Mouse (Mus musculus) adrenal gland, postnatal 10 days (tissue): ENCODE results near the gene Nrn1l. TPM values are rescaled to one million over a fixed set of nuclear protein-coding genes. Genes with fewer than 3 reads are reported as not detected.
A peak's percentile ranks its signal among the peaks of the same experiment; 100 is the strongest.

ENCODE experiments used
- DNase-seq: peaks from one replicate; pipeline ENCODE4 v3.0.0; 2021; ENCODE audit warnings: mixed read lengths
- total RNA-seq, 2 experiments: library from RNA; stranded (reverse); gene quantifications; 2 replicates each; pipeline ENCODE4 v1.2.3; 2021

Gene Nrn1l
- total RNA-seq, 2 experiments from 2014 or later: 0.55 TPM; not detected in 1

DNA sequence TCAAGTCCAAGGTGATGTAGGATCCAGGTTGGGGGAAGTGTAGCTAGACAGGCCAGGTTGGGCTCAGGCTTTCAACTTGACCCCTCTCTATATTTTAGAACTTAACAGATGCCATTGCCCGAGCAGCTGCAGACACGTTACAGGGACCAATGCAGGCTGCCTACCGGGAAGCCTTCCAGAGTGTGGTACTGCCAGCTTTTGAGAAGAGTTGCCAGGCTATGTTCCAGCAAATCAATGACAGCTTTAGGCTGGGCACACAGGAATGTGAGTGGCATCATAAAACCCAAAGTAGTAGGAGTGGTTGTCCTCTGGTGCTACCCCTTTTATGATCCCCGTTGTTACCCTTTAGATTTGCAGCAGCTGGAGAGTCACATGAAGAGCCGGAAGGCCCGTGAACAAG lies 2.5 kb upstream of the Nrn1l start:
- DNase-seq: no peak

DNA sequence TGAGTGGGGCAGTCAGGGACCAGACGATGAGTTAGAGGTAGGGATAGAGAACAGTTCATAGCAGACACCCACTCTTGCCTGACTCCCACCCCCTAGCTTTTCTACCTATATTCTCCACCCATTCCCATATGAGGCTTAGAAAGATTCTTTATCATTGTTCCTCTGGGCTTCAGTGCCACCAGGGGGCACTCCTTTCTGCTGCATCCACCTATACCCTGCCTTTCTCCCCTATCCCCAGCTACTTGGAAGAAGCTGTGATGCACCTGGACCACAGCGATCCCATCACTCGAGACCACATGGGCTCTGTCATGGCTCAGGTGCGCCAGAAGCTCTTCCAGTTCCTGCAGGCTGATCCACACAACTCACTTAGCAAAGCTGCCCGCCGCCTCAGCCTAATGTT lies 935 bp upstream of the Nrn1l start:
- peak; percentile 48 for DNase-seq

GRCm38 (mm10) chr8:105897801-105898480 lies 4.6 kb downstream of the Nrn1l start:
- no peak for DNase-seq

GRCm38 (mm10) chr8:105900180-105900940 lies 7.0 kb downstream of the Nrn1l start, which contains the start of gene Pskh1:
TSS of gene Pskh1 (plus strand) at chr8:105900441.
- peak; percentile 97 for DNase-seq

DNA sequence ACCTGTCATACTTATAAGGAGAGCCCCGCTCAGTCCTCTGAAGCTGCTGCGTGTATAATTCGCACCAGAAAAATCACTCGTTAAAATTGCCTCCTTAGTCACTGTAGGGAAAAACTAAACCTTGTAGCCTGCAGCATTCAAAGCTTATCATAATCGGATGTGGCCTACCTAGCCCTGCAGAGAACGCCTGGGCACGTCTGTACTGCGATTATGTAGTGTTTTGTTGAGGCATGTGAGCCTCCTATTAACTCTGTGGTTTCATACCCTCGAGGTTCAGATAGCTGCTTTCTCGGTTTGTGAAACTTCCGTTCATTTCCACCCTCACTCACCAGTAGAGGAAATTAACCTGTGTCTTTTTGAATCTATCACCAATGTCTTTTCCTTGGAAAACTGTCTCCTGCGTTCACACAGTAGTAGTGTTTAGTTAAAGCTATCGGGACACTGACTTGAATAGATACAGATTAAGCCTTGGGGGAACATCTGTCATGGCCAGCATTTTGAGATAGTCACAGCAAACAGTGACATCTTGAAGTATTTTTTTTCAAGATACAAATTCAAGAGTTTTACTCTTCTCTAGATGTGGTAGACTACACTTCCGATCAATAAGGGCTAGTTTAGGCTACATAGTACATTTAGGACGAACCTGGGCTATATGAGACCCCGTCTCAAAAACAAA lies 7.7 kb downstream of the Nrn1l start:
- no peak for DNase-seq

GRCm38 (mm10) chr8:105919390-105919789 lies 26.0 kb downstream of the Nrn1l start:
- no peak for DNase-seq

DNA sequence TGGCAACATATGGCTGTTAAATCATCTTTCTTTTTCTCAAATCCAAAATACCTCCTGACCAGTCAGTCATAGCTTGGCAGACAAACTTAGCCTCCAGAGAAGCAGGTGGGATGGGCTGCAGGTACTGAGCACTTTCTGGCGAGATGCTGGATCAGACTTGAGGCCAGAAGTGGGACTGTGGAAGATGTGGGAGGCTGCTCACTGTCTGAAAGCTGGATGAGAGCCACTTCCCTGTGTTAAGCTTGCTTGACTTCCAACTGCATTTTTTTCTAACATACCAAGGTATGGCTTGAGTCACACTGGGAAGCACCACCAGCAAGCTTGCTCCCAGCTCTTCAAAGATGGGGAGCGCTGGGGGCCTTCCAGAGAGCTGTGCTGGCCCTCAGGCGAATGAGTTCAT lies 31.8 kb downstream of the Nrn1l start:
- DNase-seq: no peak

DNA sequence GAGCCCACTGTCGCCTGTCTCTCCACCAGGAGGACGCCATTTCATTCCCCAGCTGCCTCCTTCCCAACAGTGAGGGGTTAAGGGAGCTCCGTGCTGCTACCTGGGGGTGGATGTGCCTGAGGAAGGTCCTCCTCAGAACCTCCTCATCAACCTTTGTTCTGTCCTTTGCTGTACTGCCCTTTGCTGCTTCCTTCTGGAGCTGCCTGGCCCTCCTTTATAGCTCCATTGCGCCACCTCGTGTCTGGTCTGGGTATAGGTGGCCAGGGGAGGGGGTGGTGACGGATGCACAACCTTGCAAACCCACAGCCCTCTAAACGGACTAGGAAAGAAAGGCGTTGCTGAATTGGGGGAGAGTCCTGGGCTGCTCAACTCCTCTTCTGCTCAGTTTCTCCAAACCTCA lies 37.2 kb downstream of the Nrn1l start:
- peak; percentile 94 for DNase-seq

- DNase-seq: no peak
These were observed 37.9 kb downstream of the Nrn1l start for GRCm38 (mm10) chr8:105931271-105931670.

GRCm38 (mm10) chr8:105932525-105932924 lies 39.2 kb downstream of the Nrn1l start:
- no peak for DNase-seq

DNA sequence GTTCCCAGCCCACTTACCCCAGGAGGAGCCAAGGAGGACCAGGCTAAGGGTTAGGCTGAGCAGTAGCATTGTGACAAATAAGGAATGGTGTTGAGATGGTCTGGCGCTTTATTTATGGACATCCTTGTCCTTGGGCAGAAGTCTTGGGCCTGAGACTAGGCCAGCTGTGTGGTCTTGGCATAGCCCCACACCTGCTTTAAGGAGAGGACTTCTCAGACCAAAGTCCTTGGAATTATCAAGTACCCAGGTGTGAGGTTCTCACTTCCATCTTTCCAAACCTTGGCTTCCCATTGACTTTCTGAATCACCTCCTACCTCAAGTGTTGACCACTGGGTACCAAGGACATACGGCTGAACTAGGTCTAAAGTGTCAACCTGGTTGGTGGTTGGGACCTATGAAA lies 40.4 kb downstream of the Nrn1l start, which contains the start of gene Ctrl:
Ctrl (minus strand) TSS at position 101 of the 400 bp plus-strand sequence.
- no peak for DNase-seq

DNA sequence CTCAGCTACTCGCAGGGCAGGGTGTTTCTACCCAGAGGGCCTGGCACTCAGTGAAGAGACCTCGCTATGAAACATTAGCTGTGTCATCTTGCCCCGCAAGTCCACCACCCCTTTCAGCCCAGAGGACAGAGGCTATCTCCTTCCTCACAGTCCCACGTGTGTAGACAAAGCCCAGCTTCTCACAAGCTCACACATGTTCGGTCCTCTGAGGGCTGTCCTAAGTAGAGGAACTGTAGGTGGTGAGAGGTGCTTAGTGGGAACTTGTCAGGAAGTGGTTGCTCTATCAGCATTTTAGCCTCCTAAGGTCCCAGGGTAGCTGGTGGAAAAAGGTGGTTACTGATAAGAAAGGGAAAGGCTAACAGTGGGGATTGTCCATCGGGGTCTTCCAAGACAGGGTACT lies 41.7 kb downstream of the Nrn1l start:
- no peak for DNase-seq

GRCm38 (mm10) chr8:105935863-105936603 lies 42.7 kb downstream of the Nrn1l start:
- no peak for DNase-seq

- DNase-seq: peak; percentile 92
These were observed 43.6 kb downstream of the Nrn1l start for GRCm38 (mm10) chr8:105936866-105937475.

- DNase-seq: peak; percentile 69
These were observed 44.3 kb downstream of the Nrn1l start for GRCm38 (mm10) chr8:105937496-105938305.

GRCm38 (mm10) chr8:105938306-105938669 lies 44.9 kb downstream of the Nrn1l start, which contains the start of gene Psmb10:
TSS of gene Psmb10 (minus strand) at chr8:105938444.
- DNase-seq: peak; percentile 60

- no peak for DNase-seq
These were observed 48.7 kb downstream of the Nrn1l start for GRCm38 (mm10) chr8:105942026-105942425.

DNA sequence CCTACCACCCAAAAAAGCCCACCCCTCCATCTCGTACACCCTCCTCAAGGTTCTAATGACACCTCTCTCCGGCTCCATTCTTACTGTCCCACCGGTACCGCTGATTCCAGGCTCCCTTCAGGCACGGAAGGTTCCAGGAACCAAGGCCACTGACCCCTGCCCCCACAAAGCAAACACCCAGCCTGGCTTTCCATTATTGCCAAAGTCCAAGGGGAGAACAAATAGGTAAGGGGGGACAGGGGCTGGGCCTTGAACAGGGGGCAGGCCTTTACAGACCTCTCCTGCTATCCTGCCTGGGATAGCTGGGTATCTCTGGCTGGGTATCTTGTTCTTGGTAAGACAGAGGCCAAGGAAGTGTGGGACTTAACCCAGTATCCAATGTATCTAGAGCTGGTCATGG lies 49.2 kb downstream of the Nrn1l start:
- no peak for DNase-seq

- peak; percentile 43 for DNase-seq
These were observed 50.0 kb downstream of the Nrn1l start, which contains the start of gene Lcat for GRCm38 (mm10) chr8:105943321-105943739. TSS of gene Lcat (minus strand) at chr8:105943382.
